32 mouse cellular contexts compared by ENCODE assay signal in genomic region chr9:76559240-76559639, GRCm38 (mm10). TPM values are rescaled to one million over a fixed set of nuclear protein-coding genes. Genes with fewer than 3 reads are reported as not detected.
A peak's percentile ranks its signal among the peaks of the same experiment; 100 is the strongest.
DNase-seq lines count a peak whose midpoint lies in the region; ATAC-seq lines count a peak whose summit lies in the region.
"Had no signal": no experiment of that assay in that cellular context is flagged by ENCODE, and none has a peak within 500 bp of the region (broad histone marks: within the 10 kb centered on the region; RNA-seq: fewer than 3 reads in every experiment).

No protein-coding gene starts in this region.

- H3K9ac ChIP-seq in liver, embryonic 11.5 days (ENCODE audit: low read depth, low read length): no peak overlapping the region
- no peak overlapping the region for H3K9ac ChIP-seq in liver, embryonic 16.5 days (ENCODE audit: low read depth, low read length)
- no peak overlapping the region for H3K9ac ChIP-seq in forebrain, embryonic 13.5 days
- H3K9ac ChIP-seq: embryonic facial prominence, embryonic 12.5 days; hindbrain, embryonic 13.5 days; lung, embryonic 14.5 days; midbrain, embryonic 13.5 days had no signal

- no peaks in the 10 kb centered on the region for H3K9me3 ChIP-seq in liver, embryonic 11.5 days (ENCODE audit: control insufficient read depth, low read length)
- H3K9me3 ChIP-seq in liver, embryonic 16.5 days (replicated peaks; ENCODE audit: control insufficient read depth, low read length): no peaks in the 10 kb centered on the region
- H3K9me3 ChIP-seq in forebrain, embryonic 13.5 days (replicated peaks): no peaks in the 10 kb centered on the region
- H3K9me3 ChIP-seq: embryonic facial prominence, embryonic 12.5 days; forebrain, embryonic 10.5 days; hindbrain, embryonic 13.5 days; midbrain, embryonic 13.5 days had no signal

- DNase-seq in MEL-GATA-1-ER (ENCODE audit: extremely low read depth, low read depth): peak; percentile 29
- peak; percentile 65 for DNase-seq in fat pad, adult 2 months (ENCODE audit: extremely low read depth, low read depth, low spot score)
- no peak for DNase-seq in liver, embryonic 11.5 days (ENCODE audit: low spot score)
- no peak for DNase-seq in urinary bladder, postnatal 10 days (ENCODE audit: low spot score)
- no peak for DNase-seq in gastrocnemius, postnatal 25 days
- DNase-seq: adrenal gland, postnatal 14 days; cerebellum, adult 2 months; cerebellum, postnatal 25 days; embryo, embryonic 11 days; gastrocnemius, postnatal 14 days; heart, adult 11 months; heart, postnatal 4 days; kidney, adult 8-10 months; layer of hippocampus, postnatal 36 days; left cerebral cortex, postnatal 4 days; lung, embryonic 14.5 days; lung, postnatal 14 days had no signal

- peak; percentile 98 for ATAC-seq in liver, embryonic 11.5 days (replicated peaks; ENCODE audit: low FRiP score)
- ATAC-seq in liver, embryonic 16.5 days (ENCODE audit: low read depth): peak; percentile 80
- ATAC-seq in megakaryocyte, adult 5-6 weeks (ENCODE audit: poor library complexity, severe bottlenecking): no peak
- ATAC-seq in forebrain, embryonic 13.5 days: no peak
- ATAC-seq: forebrain, embryonic 16.5 days; midbrain, embryonic 13.5 days; Patski had no signal

- no peaks in the 10 kb centered on the region for H3K27me3 ChIP-seq in liver, embryonic 11.5 days (replicated peaks; ENCODE audit: control insufficient read depth, insufficient read depth, low read length)
- no peaks in the 10 kb centered on the region for H3K27me3 ChIP-seq in liver, embryonic 16.5 days (ENCODE audit: control insufficient read depth, insufficient read depth, low read depth, low read length)
- no peaks in the 10 kb centered on the region for H3K27me3 ChIP-seq in forebrain, embryonic 13.5 days
- H3K27me3 ChIP-seq: embryonic facial prominence, embryonic 12.5 days; hindbrain, embryonic 13.5 days; megakaryocyte, embryonic 14.5 days; midbrain, embryonic 13.5 days; Patski had no signal

- H3K4me1 ChIP-seq in liver, embryonic 11.5 days (replicated peaks; ENCODE audit: control insufficient read depth, insufficient read depth, low read length): peaks cover 13% of the 10 kb centered on the region
- H3K4me1 ChIP-seq in liver, embryonic 16.5 days (ENCODE audit: control insufficient read depth, low read depth, low read length): no peaks in the 10 kb centered on the region; the same call in 1 of the 2 replicates
- no peaks in the 10 kb centered on the region for H3K4me1 ChIP-seq in forebrain, embryonic 13.5 days
- H3K4me1 ChIP-seq: embryonic facial prominence, embryonic 12.5 days; megakaryocyte, embryonic 14.5 days; midbrain, embryonic 13.5 days had no signal

- no peak overlapping the region for H3K4me3 ChIP-seq in liver, embryonic 11.5 days (ENCODE audit: low read depth, low read length)
- H3K4me3 ChIP-seq in liver, embryonic 16.5 days (ENCODE audit: low read depth, low read length): no peak overlapping the region
- no peak overlapping the region for H3K4me3 ChIP-seq in forebrain, embryonic 13.5 days
- H3K4me3 ChIP-seq: embryonic facial prominence, embryonic 12.5 days; forebrain, embryonic 10.5 days; hindbrain, embryonic 13.5 days; megakaryocyte, embryonic 14.5 days; midbrain, embryonic 13.5 days had no signal

- H3K27ac ChIP-seq in liver, embryonic 11.5 days (ENCODE audit: low read depth, low read length): no peak overlapping the region
- H3K27ac ChIP-seq in liver, embryonic 16.5 days (ENCODE audit: low read length): no peak overlapping the region
- H3K27ac ChIP-seq in forebrain, embryonic 13.5 days: no peak overlapping the region
- H3K27ac ChIP-seq: embryonic facial prominence, embryonic 12.5 days; forebrain, embryonic 10.5 days; hindbrain, embryonic 13.5 days; kidney, postnatal 0 days; midbrain, embryonic 13.5 days had no signal

- H3K4me2 ChIP-seq in liver, embryonic 11.5 days: peak overlapping the region; percentile 31
- H3K4me2 ChIP-seq in liver, embryonic 16.5 days (ENCODE audit: low read depth, low read length): no peak overlapping the region
- no peak overlapping the region for H3K4me2 ChIP-seq in forebrain, embryonic 13.5 days
- H3K4me2 ChIP-seq: embryonic facial prominence, embryonic 12.5 days; heart, embryonic 11.5 days; hindbrain, embryonic 13.5 days; lung, embryonic 14.5 days; midbrain, embryonic 13.5 days had no signal

- WGBS in liver, embryonic 11.5 days: 44% methylated on average over 2 of the region's 2 CpGs
- WGBS in liver, embryonic 16.5 days (ENCODE audit: insufficient replicate concordance): 16% methylated on average over 2 of the region's 2 CpGs
- 90% methylated on average over 2 of the region's 2 CpGs for WGBS in forebrain, embryonic 13.5 days

- H3K36me3 ChIP-seq in liver, embryonic 11.5 days (ENCODE audit: control insufficient read depth, insufficient read depth, low read length): no peaks in the 10 kb centered on the region
- no peaks in the 10 kb centered on the region for H3K36me3 ChIP-seq in liver, embryonic 16.5 days (ENCODE audit: control insufficient read depth, insufficient read depth)
- no peaks in the 10 kb centered on the region for H3K36me3 ChIP-seq in forebrain, embryonic 13.5 days (ENCODE audit: poor library complexity, severe bottlenecking)
- H3K36me3 ChIP-seq: embryonic facial prominence, embryonic 12.5 days; forebrain, embryonic 10.5 days; G1E; hindbrain, embryonic 13.5 days; midbrain, embryonic 13.5 days had no signal

RNA-seq across cellular contexts. Expression of gene Fam83b, which starts 7.7 kb away (rescaled TPM):
- polyA plus RNA-seq in liver, embryonic 11.5 days (2014; fragmentation: Nextera tagmentation; extraction: Ambion mirVana): 0.04 and 0.16 TPM in 2 replicates
- polyA plus RNA-seq in liver, embryonic 16.5 days (2015; fragmentation: Nextera tagmentation; extraction: Ambion mirVana): 0.05 and 0.18 TPM in 2 replicates
- total RNA-seq in megakaryocyte, adult 5-6 weeks (2015): not detected in 2 replicates
- not detected in 2 replicates for total RNA-seq in megakaryocyte, adult 5-6 weeks (2017)
- polyA plus RNA-seq in forebrain, embryonic 13.5 days (2015; fragmentation: Nextera tagmentation; extraction: Ambion mirVana): 0.05 TPM in 1 of 2 replicates, not detected in the other
- not detected for total RNA-seq in gastrocnemius, postnatal 25 days (2021)
- total RNA-seq: gastrocnemius, postnatal 14 days had no signal
- polyA plus RNA-seq: forebrain, embryonic 16.5 days; G1E; hindbrain, embryonic 13.5 days; midbrain, embryonic 13.5 days; neural tube, embryonic 14.5 days; Patski; testis, adult 2 months had no signal

Comparison
In these comparisons a context has a peak if more than half of its experiments do, and no peak if none do; other contexts are left out.
1. DNase-seq: peak in MEL-GATA-1-ER (single experiment) and fat pad, adult 2 months (single experiment); none in liver, embryonic 11.5 days (single experiment), urinary bladder, postnatal 10 days (single experiment) and gastrocnemius, postnatal 25 days (single experiment).
2. ATAC-seq: peak in liver, embryonic 11.5 days (single experiment) and liver, embryonic 16.5 days (single experiment); none in megakaryocyte, adult 5-6 weeks (single experiment) and forebrain, embryonic 13.5 days (single experiment).